Mouse (Mus musculus) small intestine, adult 2 months (tissue): ENCODE measurements around the gene Yars. TPM values are rescaled to one million over a fixed set of nuclear protein-coding genes. Genes with fewer than 3 reads are reported as not detected.

Source experiments
- H3K27ac ChIP-seq: fragments of 200-500 bp; 2 replicates; pipeline ENCODE4 v1.5.1; 2012; ENCODE audit warnings: low read depth, low read length, control low read depth, inconsistent platforms; ENCODE audit not compliant: insufficient read depth
- H3K27me3 ChIP-seq: fragments of 200-500 bp; 2 replicates; pipeline ENCODE4 v1.6.1; 2012; ENCODE audit warnings: mild to moderate bottlenecking, moderate library complexity, low read length, inconsistent platforms; ENCODE audit not compliant: control insufficient read depth, insufficient read depth
- H3K36me3 ChIP-seq: fragments of 200-500 bp; 2 replicates; pipeline ENCODE4 v1.6.1; 2012; ENCODE audit warnings: mild to moderate bottlenecking, low read length, control low read depth, inconsistent platforms; ENCODE audit not compliant: control insufficient read depth, insufficient read depth
- H3K4me1 ChIP-seq: fragments of 200-500 bp; 2 replicates; pipeline ENCODE4 v1.6.1; 2012; ENCODE audit warnings: low read length, inconsistent platforms, mixed read lengths; ENCODE audit not compliant: control insufficient read depth, insufficient read depth, insufficient read length
- H3K4me3 ChIP-seq: fragments of 200-500 bp; 2 replicates; pipeline ENCODE4 v1.5.1; 2012; ENCODE audit warnings: low read depth, mild to moderate bottlenecking, control low read depth, inconsistent platforms, low read length, moderate library complexity
- CTCF ChIP-seq: fragments of 200-500 bp; IDR thresholded peaks from 2 replicates; pipeline ENCODE4 v1.5.1; 2012; ENCODE audit warnings: low read depth, mild to moderate bottlenecking, control low read depth, inconsistent platforms, low read length, moderate library complexity, mixed read lengths; ENCODE audit not compliant: insufficient replicate concordance, insufficient read length; ENCODE audit errors: extremely low read depth
- POLR2A ChIP-seq: fragments of 200-500 bp; IDR thresholded peaks from 2 replicates; pipeline ENCODE4 v1.6.1; 2012; ENCODE audit warnings: low read depth, mild to moderate bottlenecking, control low read depth, inconsistent platforms, low read length, moderate library complexity
- WGBS: fragments of 180-500 bp; shearing (Covaris S2); methylation state at CpG from one replicate; pipeline ENCODE4 v1.1.7; 2018; 5-methylcytosine and 5-hydroxymethylcytosine counted together
- polyA plus RNA-seq: library from polyadenylated mRNA; depleted of rRNA; stranded (reverse); fragments of >200 nt; gene quantifications from 2 replicates; pipeline ENCODE4 v1.2.3, GENCODE M21; 2012; rRNA removed

The Yars gene
- polyA plus RNA-seq, result 5.5 and 7.8 TPM in 2 replicates

GRCm38 (mm10) chr4:129189542-129190519 lies at the start of gene Yars, which contains the start of gene S100pbp:
Gene Yars (plus strand): TSS chr4:129189760.
Gene S100pbp (minus strand): TSS chr4:129189727.
- 1% methylated on average over 57 of the region's 58 CpGs for WGBS
- TF ChIP-seq POLR2A (peak; percentile 57; the same call in 1 of the 2 replicates), CTCF (no peak)
- no peaks in the 10 kb centered on the region for H3K36me3 ChIP-seq
- H3K27ac ChIP-seq, result peak within 1 kb of the TSS; percentile 62
- peaks cover 7% of the 10 kb centered on the region for H3K4me1 ChIP-seq
- peak within 1 kb of the TSS; percentile 79 for H3K4me3 ChIP-seq
- no peaks in the 10 kb centered on the region for H3K27me3 ChIP-seq

- H3K4me3 ChIP-seq, result no peak overlapping the region
- 84% methylated on average over 4 of the region's 4 CpGs for WGBS
- H3K36me3 ChIP-seq, result no peaks in the 10 kb centered on the region
- TF ChIP-seq POLR2A (no peak), CTCF (no peak)
- peaks cover 23% of the 10 kb centered on the region for H3K27me3 ChIP-seq
- no peaks in the 10 kb centered on the region; the same call in 1 of the 2 replicates for H3K4me1 ChIP-seq
- no peak overlapping the region for H3K27ac ChIP-seq
These were observed 48.8 kb upstream of the Yars start for GRCm38 (mm10) chr4:129140808-129141207.

- Histone ChIP-seq H3K4me1 (no peaks in the 10 kb centered on the region; the same call in 1 of the 2 replicates), H3K27me3 (peaks cover 13% of the 10 kb centered on the region), H3K36me3 (no peaks in the 10 kb centered on the region), H3K27ac (no peak overlapping the region), H3K4me3 (no peak overlapping the region)
- 59% methylated on average over 17 of the region's 17 CpGs for WGBS
- TF ChIP-seq CTCF, result no peak
- no peak for TF ChIP-seq POLR2A
These were observed 47.8 kb upstream of the Yars start for GRCm38 (mm10) chr4:129141560-129142438.

- no peak overlapping the region for H3K4me3 ChIP-seq
- H3K27ac ChIP-seq, result no peak overlapping the region
- H3K27me3 ChIP-seq, result peaks cover 6% of the 10 kb centered on the region; the same call in 1 of the 2 replicates
- no peaks in the 10 kb centered on the region; the same call in 1 of the 2 replicates for H3K4me1 ChIP-seq
- whole genome bisulfite sequencing, result 87% methylated on average over 11 of the region's 11 CpGs
- H3K36me3 ChIP-seq, result no peaks in the 10 kb centered on the region
- no peak for TF ChIP-seq CTCF
- TF ChIP-seq POLR2A, result no peak
These were observed 47.0 kb upstream of the Yars start for GRCm38 (mm10) chr4:129142439-129143045.

DNA sequence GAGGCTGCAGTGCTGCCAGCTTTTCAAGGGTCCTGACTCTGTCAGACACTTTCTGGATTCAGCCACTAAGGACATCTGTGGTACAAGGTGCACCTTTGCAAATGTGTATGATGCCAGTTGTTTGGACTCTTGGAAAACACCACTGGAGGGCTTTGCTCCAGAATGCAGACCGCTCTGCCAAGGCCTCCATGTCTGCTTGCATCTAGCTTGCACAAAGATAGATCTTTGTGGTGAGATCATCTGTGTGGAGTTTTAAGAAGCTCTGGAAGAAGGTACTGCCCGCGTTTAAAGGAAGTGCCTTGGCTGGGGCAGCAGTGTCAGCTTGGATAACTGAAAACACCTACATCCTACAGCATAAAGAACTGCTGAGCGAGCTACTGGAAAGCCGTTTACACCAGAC lies 46.1 kb upstream of the Yars start:
- WGBS, result 88% methylated on average over 5 of the region's 5 CpGs
- TF ChIP-seq CTCF (no peak), POLR2A (no peak)
- Histone ChIP-seq H3K27me3 (no peaks in the 10 kb centered on the region), H3K36me3 (no peaks in the 10 kb centered on the region), H3K4me3 (no peak overlapping the region), H3K27ac (no peak overlapping the region), H3K4me1 (no peaks in the 10 kb centered on the region; the same call in 1 of the 2 replicates)
